Mouse (Mus musculus) heart, postnatal 0 days (tissue): ENCODE results near the gene Gm29666.
A peak's percentile ranks its signal among the peaks of the same experiment; 100 is the strongest.

Source experiments
- CTCF ChIP-seq: IDR thresholded peaks from 2 replicates; pipeline ENCODE4 v1.5.1; 2016; ENCODE audit warnings: antibody characterized with exemption, control low read depth, low read depth
- EP300 ChIP-seq: IDR thresholded peaks from 2 replicates; pipeline ENCODE4 v1.6.1; 2016; ENCODE audit warnings: antibody characterized with exemption, low read depth

DNA sequence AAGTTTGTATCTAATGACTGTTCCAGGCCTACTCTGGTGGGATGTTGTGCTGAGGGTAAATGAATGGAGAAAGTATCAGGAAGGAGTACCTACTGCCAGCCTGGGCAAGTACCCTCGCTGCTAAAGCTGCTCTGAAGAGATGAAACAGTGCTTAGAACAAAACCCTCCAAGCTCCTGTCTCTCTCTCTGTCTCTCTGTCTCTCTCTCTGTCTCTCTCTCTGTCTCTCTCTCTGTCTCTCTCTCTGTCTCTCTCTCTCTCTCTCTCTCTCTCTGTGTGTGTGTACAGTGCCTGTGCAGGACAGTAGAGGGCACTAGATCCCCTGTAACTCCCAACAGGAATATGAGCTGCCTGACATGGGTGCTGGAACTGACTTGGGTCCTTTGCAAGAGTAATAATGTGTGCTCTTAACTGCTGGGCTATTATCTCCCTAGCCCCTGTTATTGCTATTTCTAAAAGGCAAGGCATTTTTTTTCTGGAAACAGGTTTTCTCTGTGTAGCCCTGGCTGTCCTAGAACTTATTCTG is 5.7 kb upstream of the Gm29666 start:
- TF ChIP-seq CTCF (peak; percentile 42), EP300 (no peak)
